ENCODE assay signal across 8 mouse cellular contexts in genomic region chr4:41502986-41503412, GRCm38 (mm10). TPM values are rescaled to one million over a fixed set of nuclear protein-coding genes. Genes with fewer than 3 reads are reported as not detected.
A peak's percentile ranks its signal among the peaks of the same experiment; 100 is the strongest.
DNase-seq lines count a peak whose midpoint lies in the region; ATAC-seq lines count a peak whose summit lies in the region.

TSS of gene AI464131 (minus strand) at chr4:41503076.

- H3K27me3 ChIP-seq in hindbrain, embryonic 15.5 days, result peaks cover 32% of the 10 kb centered on the region

- ATAC-seq in hindbrain, embryonic 15.5 days (ENCODE audit: low FRiP score, low read depth), result peak; percentile 86

- H3K4me3 ChIP-seq in hindbrain, embryonic 15.5 days, result peak within 1 kb of the TSS; percentile 39

- H3K9ac ChIP-seq in hindbrain, embryonic 15.5 days, result peak within 1 kb of the TSS; percentile 28

- peak within 1 kb of the TSS; percentile 54 for H3K27ac ChIP-seq in hindbrain, embryonic 15.5 days (replicated peaks)

- peak within 1 kb of the TSS; percentile 58 for H3K4me2 ChIP-seq in hindbrain, embryonic 15.5 days

- DNase-seq in WW6 (ENCODE audit: low read depth, low spot score), result peak; percentile 96
- DNase-seq in cerebellum, postnatal 4 days (ENCODE audit: low spot score in 2 of 2), result peak; percentile 95 to 97
- peak; percentile 99 for DNase-seq in gastrocnemius, adult 18-20 months (ENCODE audit: low spot score)
- DNase-seq in left cerebral cortex, adult 11 months (ENCODE audit: low spot score), result peak; percentile 92
- peak; percentile 100 for DNase-seq in lung, postnatal 36 days
- DNase-seq in retina, postnatal 7 days (ENCODE audit: low read depth, low spot score), result peak; percentile 95
- peak; percentile 98 for DNase-seq in urinary bladder, adult 18-20 months (ENCODE audit: low spot score in 2 of 2)

- no peaks in the 10 kb centered on the region for H3K9me3 ChIP-seq in hindbrain, embryonic 15.5 days

- 2% methylated on average over 17 of the region's 18 CpGs for WGBS in hindbrain, embryonic 15.5 days

- peaks cover 53% of the 10 kb centered on the region for H3K4me1 ChIP-seq in hindbrain, embryonic 15.5 days (replicated peaks)

- no peaks in the 10 kb centered on the region for H3K36me3 ChIP-seq in hindbrain, embryonic 15.5 days

RNA-seq across cellular contexts. Expression of gene AI464131, which starts in this region (rescaled TPM):
- total RNA-seq in gastrocnemius, adult 18-20 months (2021), result 10 to 100 TPM; 57.2 to 76.3 TPM
- polyA plus RNA-seq in hindbrain, embryonic 15.5 days (2015; fragmentation: Nextera tagmentation; extraction: Ambion mirVana), result 11.2 and 14.0 TPM in 2 replicates

Comparison
In these comparisons a context has a peak if more than half of its experiments do, and no peak if none do; other contexts are left out.
1. Peak in every context shown above with its lines: DNase-seq, ATAC-seq, H3K4me3 ChIP-seq and H3K27ac ChIP-seq.